Mouse (Mus musculus) MEL (cell line): Measurements from ENCODE around the gene Pmpcb. TPM values are rescaled to one million over a fixed set of nuclear protein-coding genes. Genes with fewer than 3 reads are reported as not detected.

Source experiments
- DNase-seq: peaks from one replicate; pipeline ENCODE4 v3.0.0; 2011; ENCODE audit warnings: low read depth, low spot score
- H3K27ac ChIP-seq: 2 replicates; pipeline ENCODE4 v1.5.1; 2012; ENCODE audit warnings: low read depth, mild to moderate bottlenecking, control low read depth, low read length, moderate library complexity; ENCODE audit not compliant: control insufficient read depth
- H3K27me3 ChIP-seq, 2 experiments: fragments of 150-350 bp in 1 of 2; sonication (generic) in 1 of 2; 2 replicates each; pipeline ENCODE4 v1.6.1; 2012; ENCODE audit warnings: low read length in 2 of 2, mild to moderate bottlenecking in 2 of 2, improper control_type of control experiment in 1 of 2, moderate library complexity in 1 of 2; ENCODE audit not compliant: insufficient read depth in 2 of 2, control insufficient read depth in 1 of 2
- H3K36me3 ChIP-seq, 2 experiments: 2 replicates each; pipeline ENCODE4 v1.6.1; 2012 to 2014; ENCODE audit warnings: low read length in 2 of 2, improper control_type of control experiment in 1 of 2, inconsistent platforms in 1 of 2, mild to moderate bottlenecking in 1 of 2; ENCODE audit not compliant: insufficient read depth in 2 of 2, control insufficient read depth in 1 of 2
- H3K4me1 ChIP-seq, 2 experiments: fragments of 150-350 bp in 1 of 2; sonication (generic) in 1 of 2; 2 replicates each; pipeline ENCODE4 v1.6.1; 2012; ENCODE audit warnings: low read length in 2 of 2, improper control_type of control experiment in 1 of 2, mild to moderate bottlenecking in 1 of 2; ENCODE audit not compliant: insufficient read depth in 2 of 2, control insufficient read depth in 1 of 2
- H3K4me3 ChIP-seq, 2 experiments: fragments of 150-350 bp in 1 of 2; sonication (generic) in 1 of 2; 2 replicates each; pipeline ENCODE4 v1.5.1; 2012; ENCODE audit warnings: low read depth in 2 of 2, low read length in 2 of 2, mild to moderate bottlenecking in 2 of 2, moderate library complexity in 2 of 2, control low read depth in 1 of 2, improper control_type of control experiment in 1 of 2; ENCODE audit not compliant: control insufficient read depth in 1 of 2, insufficient read depth in 1 of 2
- H3K79me2 ChIP-seq: 2 replicates; pipeline ENCODE4 v1.6.1; 2012; ENCODE audit warnings: mild to moderate bottlenecking, low read length, moderate library complexity; ENCODE audit not compliant: control insufficient read depth, poor library complexity, insufficient read depth
- H3K9ac ChIP-seq: 2 replicates; pipeline ENCODE4 v1.6.1; 2012; ENCODE audit warnings: low read depth, mild to moderate bottlenecking, control low read depth, low read length, moderate library complexity; ENCODE audit not compliant: control insufficient read depth, poor library complexity, severe bottlenecking
- H3K9me3 ChIP-seq: fragments of 150-350 bp; sonication (generic); replicated peaks from 2 replicates; pipeline ENCODE4 v1.6.1; 2012; ENCODE audit warnings: mild to moderate bottlenecking, low read length, improper control_type of control experiment, moderate library complexity; ENCODE audit not compliant: insufficient read depth
- BHLHE40 ChIP-seq: IDR thresholded peaks from 2 replicates; pipeline ENCODE4 v1.6.1; 2012; ENCODE audit warnings: low read depth, mild to moderate bottlenecking, inconsistent platforms, low read length, improper control_type of control experiment, borderline replicate concordance
- CHD1 ChIP-seq: IDR thresholded peaks from 2 replicates; pipeline ENCODE4 v1.6.1; 2012; ENCODE audit warnings: low read depth, mild to moderate bottlenecking, inconsistent platforms, low read length, improper control_type of control experiment
- CHD2 ChIP-seq: IDR thresholded peaks from 2 replicates; pipeline ENCODE4 v1.6.1; 2011; ENCODE audit warnings: low read length, improper control_type of control experiment
- CTCF ChIP-seq, 3 experiments: IDR thresholded peaks in 2 of 3; conservative IDR thresholded peaks in 1 of 3; 2 replicates each; pipeline ENCODE4 v1.5.1; 2011 to 2012; ENCODE audit warnings: low read length in 3 of 3, low read depth in 2 of 3, mild to moderate bottlenecking in 2 of 3, improper control_type of control experiment in 1 of 3, inconsistent platforms in 1 of 3, mixed read lengths in 1 of 3, moderate library complexity in 1 of 3; ENCODE audit not compliant: control insufficient read depth in 1 of 3, insufficient read depth in 1 of 3, poor library complexity in 1 of 3, severe bottlenecking in 1 of 3
- E2F4 ChIP-seq: IDR thresholded peaks from 2 replicates; pipeline ENCODE4 v1.6.1; 2011; ENCODE audit warnings: low read depth, low read length, improper control_type of control experiment, borderline replicate concordance
- ELF1 ChIP-seq: IDR thresholded peaks from 2 replicates; pipeline ENCODE4 v1.6.1; 2014; ENCODE audit warnings: low read depth, mild to moderate bottlenecking, inconsistent platforms, low read length, improper control_type of control experiment, moderate library complexity
- EP300 ChIP-seq, 2 experiments: IDR thresholded peaks; 2 replicates each; pipeline ENCODE4 v1.6.1; 2011; ENCODE audit warnings: improper control_type of control experiment in 2 of 2, low read length in 2 of 2, low read depth in 1 of 2, mild to moderate bottlenecking in 1 of 2
- ETS1 ChIP-seq: IDR thresholded peaks from 2 replicates; pipeline ENCODE4 v1.6.1; 2012; ENCODE audit warnings: low read depth, mild to moderate bottlenecking, inconsistent platforms, low read length, improper control_type of control experiment, moderate library complexity
- JUND ChIP-seq: IDR thresholded peaks from 2 replicates; pipeline ENCODE4 v1.6.1; 2011; ENCODE audit warnings: low read depth, mild to moderate bottlenecking, improper control_type of control experiment, low read length
- MAFK ChIP-seq: IDR thresholded peaks from 2 replicates; pipeline ENCODE4 v1.6.1; 2011; ENCODE audit warnings: low read depth, mild to moderate bottlenecking, low read length, improper control_type of control experiment, borderline replicate concordance
- MAX ChIP-seq: IDR thresholded peaks from 2 replicates; pipeline ENCODE4 v1.6.1; 2011; ENCODE audit warnings: low read length, improper control_type of control experiment
- MAZ ChIP-seq: IDR thresholded peaks from 2 replicates; pipeline ENCODE4 v1.6.1; 2012; ENCODE audit warnings: low read depth, mild to moderate bottlenecking, inconsistent platforms, low read length, improper control_type of control experiment
- MYC ChIP-seq: IDR thresholded peaks from 2 replicates; pipeline ENCODE4 v1.6.1; 2011; ENCODE audit warnings: low read depth, mild to moderate bottlenecking, low read length, improper control_type of control experiment, moderate library complexity
- NRF1 ChIP-seq: IDR thresholded peaks from 2 replicates; pipeline ENCODE4 v1.6.1; 2014; ENCODE audit warnings: low read depth, mild to moderate bottlenecking, inconsistent platforms, low read length, improper control_type of control experiment, moderate library complexity; ENCODE audit not compliant: poor library complexity, insufficient read depth, severe bottlenecking
- POLR2A ChIP-seq, 2 experiments: IDR thresholded peaks; 2 replicates each; pipeline ENCODE4 v1.6.1; 2011 to 2012; ENCODE audit warnings: low read length in 2 of 2, mild to moderate bottlenecking in 2 of 2, control low read depth in 1 of 2, improper control_type of control experiment in 1 of 2, low read depth in 1 of 2, moderate library complexity in 1 of 2; ENCODE audit not compliant: control insufficient read depth in 1 of 2, insufficient read depth in 1 of 2, poor library complexity in 1 of 2
- POLR2AphosphoS2 ChIP-seq: IDR thresholded peaks from 2 replicates; pipeline ENCODE4 v1.6.1; 2011; ENCODE audit warnings: low read length, improper control_type of control experiment
- POLR2AphosphoS5 ChIP-seq: IDR thresholded peaks from 2 replicates; pipeline ENCODE4 v1.6.1; 2012; ENCODE audit warnings: low read depth, borderline replicate concordance, mild to moderate bottlenecking, inconsistent platforms, low read length, moderate library complexity, mixed read lengths
- RAD21 ChIP-seq: IDR thresholded peaks from 2 replicates; pipeline ENCODE4 v1.6.1; 2011; ENCODE audit warnings: mild to moderate bottlenecking, low read depth, low read length, improper control_type of control experiment
- RCOR1 ChIP-seq: IDR thresholded peaks from 2 replicates; pipeline ENCODE4 v1.6.1; 2012; ENCODE audit warnings: low read depth, mild to moderate bottlenecking, inconsistent platforms, low read length, improper control_type of control experiment
- TAL1 ChIP-seq: IDR thresholded peaks from 2 replicates; pipeline ENCODE4 v1.6.1; 2012; ENCODE audit warnings: mild to moderate bottlenecking, inconsistent platforms, low read length, moderate library complexity, mixed read lengths
- UBTF ChIP-seq: IDR thresholded peaks from 2 replicates; pipeline ENCODE4 v1.6.1; 2012; ENCODE audit warnings: low read depth, mild to moderate bottlenecking, inconsistent platforms, low read length, improper control_type of control experiment, moderate library complexity, borderline replicate concordance; ENCODE audit not compliant: insufficient read depth
- USF1 ChIP-seq: IDR thresholded peaks from 2 replicates; pipeline ENCODE4 v1.6.1; 2014; ENCODE audit warnings: low read depth, mild to moderate bottlenecking, inconsistent platforms, low read length, improper control_type of control experiment, moderate library complexity
- USF2 ChIP-seq, 2 experiments: IDR thresholded peaks; 2 replicates each; pipeline ENCODE4 v1.6.1; 2011 to 2012; ENCODE audit warnings: improper control_type of control experiment in 2 of 2, low read length in 2 of 2, borderline replicate concordance in 1 of 2, inconsistent platforms in 1 of 2, low read depth in 1 of 2, mild to moderate bottlenecking in 1 of 2; ENCODE audit not compliant: insufficient read depth in 1 of 2
- ZNF384 ChIP-seq: IDR thresholded peaks from 2 replicates; pipeline ENCODE4 v1.6.1; 2012; ENCODE audit warnings: low read depth, mild to moderate bottlenecking, inconsistent platforms, low read length, improper control_type of control experiment
- polyA plus RNA-seq, 2 experiments: library from polyadenylated mRNA; stranded (reverse) in 1 of 2; unstranded in 1 of 2; fragments of >175 nt in 1 of 2; fragments of >200 nt in 1 of 2; gene quantifications; 2 replicates each; pipeline versions ENCODE4 v1.2.1 to v1.2.4; 2012; ENCODE audit warnings: low replicate concordance in 2 of 2, low read depth in 1 of 2; ENCODE audit not compliant: insufficient read length in 2 of 2, insufficient read depth in 1 of 2, missing spikeins in 1 of 2
- total RNA-seq: library from RNA; depleted of rRNA; stranded (reverse); fragments of 300-350 nt; gene quantifications from 2 replicates; pipeline ENCODE4 v1.2.3, GENCODE M21; 2012

The Pmpcb gene
- total and polyA plus RNA-seq, 3 experiments, result 162 to 265 (median 172) TPM

DNA sequence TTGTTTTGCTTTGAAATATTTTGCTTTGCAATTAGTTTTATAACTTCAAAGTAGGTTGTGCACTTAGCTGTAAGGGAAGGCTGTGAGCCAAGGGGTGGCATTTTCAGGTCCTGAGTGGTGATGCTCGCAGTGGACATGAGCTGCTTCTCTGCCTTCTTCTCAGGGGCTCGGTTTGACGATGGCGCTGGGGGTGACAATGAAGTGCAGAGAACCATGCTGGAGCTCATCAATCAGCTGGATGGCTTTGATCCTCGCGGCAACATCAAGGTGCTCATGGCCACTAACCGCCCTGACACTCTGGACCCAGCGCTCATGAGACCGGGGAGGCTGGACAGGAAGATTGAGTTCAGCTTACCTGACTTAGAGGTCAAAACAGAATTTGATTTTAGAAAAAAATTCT is 66.0 kb downstream of the Pmpcb start:
- no peak for DNase-seq
- no peak for TF ChIP-seq RAD21
- no peak for TF ChIP-seq USF1
- no peak for TF ChIP-seq TAL1
- no peak for TF ChIP-seq ETS1
- no peak for TF ChIP-seq CTCF (IDR thresholded peaks at IDR 0.05 in 2 of 3, conservative IDR thresholded peaks at IDR 0.05 in 1 of 3; ENCODE audit: control insufficient read depth in 1 of 3, insufficient read depth in 1 of 3, low read depth in 2 of 3, low read length in 3 of 3, poor library complexity in 1 of 3, severe bottlenecking in 1 of 3)
- no peak for TF ChIP-seq CHD2
- no peak for TF ChIP-seq POLR2AphosphoS5
- TF ChIP-seq ELF1, result no peak
- TF ChIP-seq UBTF, result no peak
- TF ChIP-seq ZNF384, result no peak
- no peak for TF ChIP-seq MAZ
- TF ChIP-seq CHD1, result no peak
- TF ChIP-seq E2F4, result no peak
- TF ChIP-seq POLR2AphosphoS2, result no peak
- TF ChIP-seq MAFK, result no peak
- no peak for TF ChIP-seq MAX
- no peak for TF ChIP-seq USF2 (IDR thresholded peaks at IDR 0.05; ENCODE audit: borderline replicate concordance in 1 of 2, insufficient read depth in 1 of 2, low read depth in 1 of 2, low read length in 2 of 2)
- H3K9ac ChIP-seq, result no peak overlapping the region
- no peak overlapping the region for H3K27ac ChIP-seq
- H3K4me3 ChIP-seq, result no peak overlapping the region
- no peaks in the 10 kb centered on the region for H3K27me3 ChIP-seq
- H3K9me3 ChIP-seq, result no peaks in the 10 kb centered on the region
- peaks cover 0 to 36% of the 10 kb centered on the region in 2 experiments; a peak in 2 of 4 replicates for H3K36me3 ChIP-seq
- no peaks in the 10 kb centered on the region for H3K79me2 ChIP-seq
- no peaks in the 10 kb centered on the region for H3K4me1 ChIP-seq

DNA sequence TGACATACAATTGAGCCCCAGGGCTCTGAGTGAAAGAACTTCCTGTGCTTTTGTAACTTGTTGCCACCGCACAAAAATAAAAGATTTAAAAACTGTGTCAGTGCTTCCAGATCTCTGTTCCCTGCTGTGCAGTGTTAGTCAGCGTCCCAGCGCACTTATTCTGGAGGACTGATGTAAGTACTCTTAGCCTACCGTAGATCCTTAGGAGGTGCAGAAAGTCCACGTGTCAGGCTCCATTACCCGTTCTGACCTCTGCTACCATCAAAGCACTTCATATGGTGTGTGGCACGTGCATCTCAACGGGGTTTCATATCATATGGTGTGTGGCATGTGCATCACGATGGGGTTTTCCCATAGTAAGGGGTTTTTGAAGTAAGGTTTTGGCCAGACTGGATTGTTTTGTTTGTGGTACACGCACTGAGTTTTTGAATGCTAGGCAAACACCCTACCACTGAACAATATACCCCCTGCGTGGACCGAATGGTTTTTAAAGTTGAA is 66.8 kb downstream of the Pmpcb start:
- Histone ChIP-seq H3K9ac (no peak overlapping the region), H3K36me3 (peaks cover 0 to 31% of the 10 kb centered on the region in 2 experiments; a peak in 2 of 4 replicates), H3K27ac (no peak overlapping the region), H3K4me3 (no peak overlapping the region), H3K79me2 (no peaks in the 10 kb centered on the region), H3K27me3 (no peaks in the 10 kb centered on the region), H3K9me3 (no peaks in the 10 kb centered on the region)
- no peak for DNase-seq
- TF ChIP-seq CHD2 (no peak), MYC (no peak), NRF1 (no peak), BHLHE40 (no peak), RCOR1 (no peak), ZNF384 (no peak), POLR2A (IDR thresholded peaks at IDR 0.05; ENCODE audit: control insufficient read depth in 1 of 2, insufficient read depth in 1 of 2, low read depth in 1 of 2, low read length in 2 of 2, poor library complexity in 1 of 2) (no peak), EP300 (IDR thresholded peaks at IDR 0.05; ENCODE audit: low read depth in 1 of 2, low read length in 2 of 2) (no peak), E2F4 (no peak), POLR2AphosphoS5 (no peak), JUND (no peak), POLR2AphosphoS2 (no peak)
- TF ChIP-seq, all 39 proteins: peak for 0
- no peaks in the 10 kb centered on the region for H3K4me1 ChIP-seq
